Mouse (Mus musculus) neural tube, embryonic 14.5 days (tissue): ENCODE measurements around the gene Hyal1. TPM values are rescaled to one million over a fixed set of nuclear protein-coding genes. Genes with fewer than 3 reads are reported as not detected.
"Not testable (repeated sequence)": the region's sequence is repeated elsewhere in the genome, so short reads cannot be mapped to it uniquely, and the experiment has no call there.

ENCODE experiments used
- ATAC-seq: fragments of 200-750 bp; cut with Nextera tagmentation; 2 replicates; pipeline ENCODE4 v1.8.0; 2017; ENCODE audit warnings: low read depth, mild to moderate bottlenecking, moderate TSS enrichment, moderate library complexity
- H3K27ac ChIP-seq: fragments of 300-500 bp; sonication (generic); 2 replicates; pipeline ENCODE4 v1.5.1; 2014; ENCODE audit warnings: low read depth, mild to moderate bottlenecking, control low read depth, low read length, moderate library complexity, mixed read lengths
- H3K27me3 ChIP-seq: fragments of 300-500 bp; sonication (generic); 2 replicates; pipeline ENCODE4 v1.6.1; 2014; ENCODE audit warnings: low read length; ENCODE audit not compliant: control insufficient read depth, insufficient read depth
- H3K36me3 ChIP-seq: fragments of 300-500 bp; sonication (generic); 2 replicates; pipeline ENCODE4 v1.6.1; 2014; ENCODE audit warnings: low read length, mixed read lengths; ENCODE audit not compliant: control insufficient read depth, insufficient read depth
- H3K4me1 ChIP-seq: fragments of 300-500 bp; sonication (generic); 2 replicates; pipeline ENCODE4 v1.6.1; 2014; ENCODE audit warnings: low read length; ENCODE audit not compliant: control insufficient read depth, insufficient read depth
- H3K4me2 ChIP-seq: fragments of 300-500 bp; sonication (generic); 2 replicates; pipeline ENCODE4 v1.6.1; 2014; ENCODE audit warnings: mild to moderate bottlenecking, low read depth, low read length, control low read depth
- H3K4me3 ChIP-seq: fragments of 300-500 bp; sonication (generic); 2 replicates; pipeline ENCODE4 v1.5.1; 2014; ENCODE audit warnings: low read depth, low read length, control low read depth, mixed read lengths
- H3K9ac ChIP-seq: fragments of 300-500 bp; sonication (generic); replicated peaks from 2 replicates; pipeline ENCODE4 v1.6.1; 2014; ENCODE audit warnings: low read depth, mild to moderate bottlenecking, control low read depth, low read length, mixed read lengths
- H3K9me3 ChIP-seq: fragments of 300-500 bp; sonication (generic); 2 replicates; pipeline ENCODE4 v1.6.1; 2016; ENCODE audit warnings: low read length; ENCODE audit not compliant: control insufficient read depth
- WGBS: fragments of 180-500 bp; shearing (Covaris S2); extraction: QIAGEN DNeasy Blood & Tissue Kit; methylation state at CpG from one replicate; pipeline ENCODE4 v1.1.7; 2014; 5-methylcytosine and 5-hydroxymethylcytosine counted together
- polyA plus RNA-seq: library from polyadenylated mRNA; unstranded; fragments of >200 nt; fragmentation: Nextera tagmentation; extraction: Ambion mirVana; gene quantifications from 2 replicates; pipeline ENCODE4 v1.2.1, GENCODE M21; 2014

The Hyal1 gene
- polyA plus RNA-seq, 1 experiment from 2014 or later = 3.1 TPM

DNA sequence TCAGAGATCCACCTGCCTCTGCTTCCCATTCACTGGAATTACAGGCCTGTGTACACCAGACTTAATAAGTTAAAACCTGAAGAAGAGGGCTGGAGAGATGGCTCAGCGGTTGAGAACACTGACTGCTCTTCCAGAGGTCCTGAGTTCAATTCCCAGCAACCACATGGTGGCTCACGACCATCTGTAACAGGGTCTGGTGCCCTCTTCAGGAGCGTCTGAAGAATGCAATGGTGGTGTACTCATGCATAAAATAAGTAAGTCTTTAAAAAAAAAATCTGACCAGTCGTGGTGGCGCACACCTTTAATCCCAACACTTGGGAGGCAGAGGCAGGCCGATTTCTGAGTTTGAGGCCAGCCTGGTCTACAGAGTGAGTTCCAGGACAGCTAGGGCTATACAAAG, 3.0 kb upstream of the Hyal1 start:
- not testable (repeated sequence) for H3K4me2 ChIP-seq, H3K4me3 ChIP-seq, H3K27ac ChIP-seq, H3K9me3 ChIP-seq, ATAC-seq, H3K27me3 ChIP-seq, H3K9ac ChIP-seq
- Histone ChIP-seq H3K36me3 (peaks cover 24% of the 10 kb centered on the region), H3K4me1 (peaks cover 20% of the 10 kb centered on the region)
- 84% methylated on average over 6 of the region's 6 CpGs for WGBS

GRCm38 (mm10) chr9:107575579-107576356, 959 bp upstream of the Hyal1 start:
- H3K9me3 ChIP-seq = no peaks in the 10 kb centered on the region
- H3K9ac ChIP-seq = no peak overlapping the region
- H3K36me3 ChIP-seq = peaks cover 23% of the 10 kb centered on the region
- 91% methylated on average over 14 of the region's 14 CpGs for WGBS
- H3K27me3 ChIP-seq = no peaks in the 10 kb centered on the region
- no peak overlapping the region for H3K27ac ChIP-seq
- no peak for ATAC-seq
- H3K4me3 ChIP-seq = no peak overlapping the region
- H3K4me2 ChIP-seq = no peak overlapping the region
- H3K4me1 ChIP-seq = peaks cover 16% of the 10 kb centered on the region

DNA sequence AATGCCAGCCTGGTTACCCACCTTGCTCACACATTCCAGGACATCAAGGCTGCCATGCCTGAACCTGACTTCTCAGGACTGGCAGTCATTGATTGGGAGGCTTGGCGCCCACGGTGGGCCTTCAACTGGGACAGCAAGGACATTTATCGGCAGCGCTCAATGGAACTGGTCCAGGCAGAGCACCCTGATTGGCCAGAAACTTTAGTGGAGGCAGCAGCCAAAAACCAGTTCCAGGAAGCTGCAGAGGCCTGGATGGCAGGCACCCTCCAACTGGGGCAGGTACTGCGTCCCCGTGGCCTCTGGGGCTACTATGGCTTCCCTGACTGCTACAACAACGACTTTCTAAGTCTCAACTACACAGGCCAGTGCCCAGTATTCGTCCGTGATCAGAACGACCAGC, 1.1 kb downstream of the Hyal1 start:
- Histone ChIP-seq H3K4me2 (no peak overlapping the region), H3K27ac (no peak overlapping the region), H3K4me3 (no peak overlapping the region), H3K9me3 (no peaks in the 10 kb centered on the region), H3K9ac (no peak overlapping the region), H3K36me3 (peaks cover 4% of the 10 kb centered on the region; the same call in 1 of the 2 replicates), H3K27me3 (no peaks in the 10 kb centered on the region), H3K4me1 (peaks cover 18% of the 10 kb centered on the region)
- WGBS = 94% methylated on average over 10 of the region's 10 CpGs
- ATAC-seq = no peak

GRCm38 (mm10) chr9:107578587-107578986, 1.9 kb downstream of the Hyal1 start, which contains the start of gene Naa80:
Gene Naa80 (plus strand): TSS chr9:107578887.
- Histone ChIP-seq H3K4me1 (peaks cover 18% of the 10 kb centered on the region), H3K27ac (0 out of 2 replicates have a peak within 1 kb of the TSS, but pooled peaks have one; percentile 61), H3K9ac (0 out of 2 replicates have a peak within 1 kb of the TSS, but pooled peaks have one; percentile 16), H3K4me2 (no peak within 1 kb of the TSS), H3K36me3 (peaks cover 9% of the 10 kb centered on the region; the same call in 1 of the 2 replicates), H3K27me3 (no peaks in the 10 kb centered on the region), H3K4me3 (no peak within 1 kb of the TSS), H3K9me3 (no peaks in the 10 kb centered on the region)
- no peak for ATAC-seq
- WGBS = 73% methylated on average over 3 of the region's 3 CpGs

GRCm38 (mm10) chr9:107579023-107579900, 2.5 kb downstream of the Hyal1 start:
- H3K9me3 ChIP-seq = no peaks in the 10 kb centered on the region
- 0 out of 2 replicates have a peak overlapping the region, but pooled peaks have one; percentile 16 for H3K9ac ChIP-seq
- peaks cover 18% of the 10 kb centered on the region for H3K4me1 ChIP-seq
- no peak overlapping the region for H3K4me2 ChIP-seq
- H3K4me3 ChIP-seq = no peak overlapping the region
- no peak for ATAC-seq
- peaks cover 10% of the 10 kb centered on the region; the same call in 1 of the 2 replicates for H3K36me3 ChIP-seq
- 0 out of 2 replicates have a peak overlapping the region, but pooled peaks have one; percentile 61 for H3K27ac ChIP-seq
- no peaks in the 10 kb centered on the region for H3K27me3 ChIP-seq
- 90% methylated on average over 14 of the region's 14 CpGs for WGBS

GRCm38 (mm10) chr9:107580501-107581317, 4.0 kb downstream of the Hyal1 start, which contains the start of gene Hyal3:
Gene Hyal3 (plus strand): TSS chr9:107580818.
- ATAC-seq = peak; percentile 65
- Histone ChIP-seq H3K9me3 (no peaks in the 10 kb centered on the region), H3K27me3 (no peaks in the 10 kb centered on the region), H3K27ac (peak within 1 kb of the TSS; percentile 61), H3K4me2 (peak within 1 kb of the TSS; percentile 93), H3K9ac (peak within 1 kb of the TSS; percentile 67), H3K4me1 (peaks cover 18% of the 10 kb centered on the region), H3K4me3 (peak within 1 kb of the TSS; percentile 43), H3K36me3 (peaks cover 7% of the 10 kb centered on the region; the same call in 1 of the 2 replicates)
- WGBS = under 1% methylated on average over 32 of the region's 32 CpGs

- Histone ChIP-seq H3K27ac (no peak overlapping the region), H3K27me3 (no peaks in the 10 kb centered on the region), H3K4me3 (peak overlapping the region; percentile 43; the same call in 1 of the 2 replicates), H3K4me2 (peak overlapping the region; percentile 93), H3K9ac (peak overlapping the region; percentile 67; the same call in 1 of the 2 replicates), H3K4me1 (peaks cover 18% of the 10 kb centered on the region), H3K36me3 (peaks cover 7% of the 10 kb centered on the region; the same call in 1 of the 2 replicates), H3K9me3 (no peaks in the 10 kb centered on the region)
- no peak for ATAC-seq
- WGBS = 88% methylated on average over 4 of the region's 4 CpGs
These were observed 4.9 kb downstream of the Hyal1 start for GRCm38 (mm10) chr9:107581584-107581983.

GRCm38 (mm10) chr9:107582509-107583062, 5.9 kb downstream of the Hyal1 start:
- Histone ChIP-seq H3K9me3 (no peaks in the 10 kb centered on the region), H3K4me2 (no peak overlapping the region), H3K27ac (no peak overlapping the region), H3K4me1 (peaks cover 18% of the 10 kb centered on the region), H3K27me3 (no peaks in the 10 kb centered on the region), H3K4me3 (no peak overlapping the region), H3K36me3 (peaks cover 7% of the 10 kb centered on the region; the same call in 1 of the 2 replicates), H3K9ac (no peak overlapping the region)
- no peak for ATAC-seq
- WGBS = 93% methylated on average over 7 of the region's 7 CpGs
